ENCODE assay signal across 14 mouse cellular contexts in the genomic region with DNA sequence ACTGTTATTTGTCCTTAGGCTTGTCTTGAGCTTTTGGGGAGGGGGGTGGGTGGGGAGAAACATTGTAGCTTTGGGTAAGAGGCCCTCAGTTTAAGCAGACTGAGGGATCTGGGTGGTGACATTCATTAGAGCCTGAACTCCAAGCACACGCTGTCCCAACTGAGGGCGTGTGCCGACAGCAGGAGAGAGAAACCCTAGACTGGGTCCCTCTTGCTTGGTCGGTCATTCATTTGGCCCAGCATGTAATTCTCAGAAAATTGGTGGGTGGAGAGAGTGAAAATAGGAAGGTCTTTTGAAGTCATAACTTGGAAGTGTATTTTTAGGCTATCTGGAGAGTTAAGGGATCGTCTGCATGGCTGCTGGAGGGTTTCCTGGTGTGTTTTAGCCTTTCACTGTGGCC.
DNase-seq lines count a peak whose midpoint lies in the region; ATAC-seq and TF ChIP-seq lines count a peak whose summit lies in the region.
"Had no signal": no experiment of that assay in that cellular context is flagged by ENCODE, and none has a peak within 500 bp of the region (broad histone marks: within the 10 kb centered on the region; RNA-seq: fewer than 3 reads in every experiment).

No protein-coding gene starts in this region.

- WGBS in midbrain, embryonic 11.5 days, result 76% methylated on average over 5 of the region's 5 CpGs
- WGBS in midbrain, embryonic 15.5 days, result 75% methylated on average over 5 of the region's 5 CpGs
- 25% methylated on average over 5 of the region's 5 CpGs for WGBS in heart, postnatal 0 days
- WGBS in midbrain, embryonic 16.5 days, result 64% methylated on average over 5 of the region's 5 CpGs

- H3K9me3 ChIP-seq in midbrain, embryonic 11.5 days (ENCODE audit: control insufficient read depth, low read length), result no peaks in the 10 kb centered on the region
- no peaks in the 10 kb centered on the region for H3K9me3 ChIP-seq in midbrain, embryonic 15.5 days
- no peaks in the 10 kb centered on the region for H3K9me3 ChIP-seq in heart, postnatal 0 days (replicated peaks; ENCODE audit: control insufficient read depth, low read length)
- H3K9me3 ChIP-seq in midbrain, embryonic 16.5 days (replicated peaks; ENCODE audit: control insufficient read depth, low read length, poor library complexity, severe bottlenecking), result no peaks in the 10 kb centered on the region
- H3K9me3 ChIP-seq: midbrain, embryonic 12.5 days had no signal

- H3K4me1 ChIP-seq in midbrain, embryonic 11.5 days (ENCODE audit: control insufficient read depth, insufficient read depth, low read length), result no peaks in the 10 kb centered on the region
- no peaks in the 10 kb centered on the region for H3K4me1 ChIP-seq in midbrain, embryonic 15.5 days
- H3K4me1 ChIP-seq in heart, postnatal 0 days (ENCODE audit: control insufficient read depth, insufficient read depth), result peaks cover 9% of the 10 kb centered on the region; the same call in 1 of the 2 replicates
- H3K4me1 ChIP-seq in midbrain, embryonic 16.5 days (ENCODE audit: control insufficient read depth, insufficient read depth, low read length), result no peaks in the 10 kb centered on the region
- H3K4me1 ChIP-seq: midbrain, embryonic 12.5 days had no signal

- ATAC-seq in midbrain, embryonic 11.5 days (ENCODE audit: low FRiP score), result no peak
- ATAC-seq in midbrain, embryonic 15.5 days (replicated peaks), result no peak
- no peak for ATAC-seq in heart, postnatal 0 days (ENCODE audit: insufficient read depth, low read depth)
- ATAC-seq in midbrain, embryonic 16.5 days, result no peak
- ATAC-seq: hindbrain, embryonic 16.5 days had no signal

- no peak for TF ChIP-seq CTCF in heart, postnatal 0 days (IDR thresholded peaks at IDR 0.05; ENCODE audit: low read depth)

- TF ChIP-seq EP300 in heart, postnatal 0 days (IDR thresholded peaks at IDR 0.05; ENCODE audit: low read depth), result no peak

- intact Hi-C loops in heart, postnatal 14 days (cut with DNase I), result no loop called here

- no peaks in the 10 kb centered on the region for H3K27me3 ChIP-seq in midbrain, embryonic 11.5 days (ENCODE audit: control insufficient read depth, insufficient read depth, low read length)
- H3K27me3 ChIP-seq in midbrain, embryonic 15.5 days (replicated peaks), result no peaks in the 10 kb centered on the region
- no peaks in the 10 kb centered on the region for H3K27me3 ChIP-seq in heart, postnatal 0 days (ENCODE audit: control insufficient read depth, insufficient read depth, low read length)
- H3K27me3 ChIP-seq in midbrain, embryonic 16.5 days (ENCODE audit: control insufficient read depth, insufficient read depth, low read depth, low read length), result no peaks in the 10 kb centered on the region
- H3K27me3 ChIP-seq: midbrain, embryonic 12.5 days had no signal

- DNase-seq in heart, adult 11 months, result peak; percentile 69
- no peak for DNase-seq in heart, postnatal 14 days
- DNase-seq in midbrain, embryonic 11.5 days (ENCODE audit: low spot score, missing footprints), result peak; percentile 75
- peak; percentile 11 for DNase-seq in heart, postnatal 0 days (ENCODE audit: low spot score)
- no peak for DNase-seq in spleen, adult 18-20 months
- DNase-seq: adrenal gland, adult 2 months; cerebellum, adult 11-12 months; kidney, postnatal 4 days; left cerebral cortex, postnatal 4 days; right cerebral cortex, postnatal 14 days had no signal

- no peak overlapping the region for H3K27ac ChIP-seq in midbrain, embryonic 11.5 days (ENCODE audit: low read depth, low read length)
- no peak overlapping the region for H3K27ac ChIP-seq in midbrain, embryonic 15.5 days
- peak overlapping the region; percentile 38; the same call in 1 of the 2 replicates for H3K27ac ChIP-seq in heart, postnatal 0 days (ENCODE audit: low read depth)
- H3K27ac ChIP-seq in midbrain, embryonic 16.5 days (ENCODE audit: low read length), result no peak overlapping the region
- H3K27ac ChIP-seq: midbrain, embryonic 12.5 days had no signal

- no peak overlapping the region for H3K4me2 ChIP-seq in midbrain, embryonic 11.5 days
- H3K4me2 ChIP-seq in midbrain, embryonic 15.5 days, result no peak overlapping the region
- peak overlapping the region; percentile 57 for H3K4me2 ChIP-seq in heart, postnatal 0 days (ENCODE audit: low read depth, low read length)
- H3K4me2 ChIP-seq in midbrain, embryonic 16.5 days (ENCODE audit: low read length), result no peak overlapping the region
- H3K4me2 ChIP-seq: midbrain, embryonic 12.5 days had no signal

- H3K9ac ChIP-seq in midbrain, embryonic 11.5 days (ENCODE audit: low read length), result no peak overlapping the region
- no peak overlapping the region for H3K9ac ChIP-seq in midbrain, embryonic 15.5 days
- peak overlapping the region; percentile 42 for H3K9ac ChIP-seq in heart, postnatal 0 days (replicated peaks; ENCODE audit: low read depth, low read length)
- H3K9ac ChIP-seq in midbrain, embryonic 16.5 days (ENCODE audit: low read depth, low read length), result no peak overlapping the region
- H3K9ac ChIP-seq: midbrain, embryonic 12.5 days had no signal

- no peak overlapping the region for H3K4me3 ChIP-seq in midbrain, embryonic 11.5 days (ENCODE audit: low read depth, low read length)
- no peak overlapping the region for H3K4me3 ChIP-seq in midbrain, embryonic 15.5 days
- peak overlapping the region; percentile 36 for H3K4me3 ChIP-seq in heart, postnatal 0 days (ENCODE audit: low read depth, low read length)
- no peak overlapping the region for H3K4me3 ChIP-seq in midbrain, embryonic 16.5 days (ENCODE audit: low read depth, low read length)
- H3K4me3 ChIP-seq: midbrain, embryonic 12.5 days had no signal

- no peaks in the 10 kb centered on the region for H3K36me3 ChIP-seq in midbrain, embryonic 11.5 days (ENCODE audit: control insufficient read depth, insufficient read depth, low read length)
- H3K36me3 ChIP-seq in midbrain, embryonic 15.5 days (replicated peaks), result no peaks in the 10 kb centered on the region
- no peaks in the 10 kb centered on the region for H3K36me3 ChIP-seq in heart, postnatal 0 days (replicated peaks; ENCODE audit: control insufficient read depth, insufficient read depth, low read length)
- no peaks in the 10 kb centered on the region for H3K36me3 ChIP-seq in midbrain, embryonic 16.5 days (ENCODE audit: control insufficient read depth, insufficient read depth, low read length)
- H3K36me3 ChIP-seq: midbrain, embryonic 12.5 days had no signal

Comparison
In these comparisons a context has a peak if more than half of its experiments do, and no peak if none do; other contexts are left out.
1. DNase-seq: peak in heart, adult 11 months (single experiment), midbrain, embryonic 11.5 days (single experiment) and heart, postnatal 0 days (single experiment); none in heart, postnatal 14 days (0 of 2) and spleen, adult 18-20 months (0 of 2).